Mouse (Mus musculus): ENCODE data around the gene Brox. TPM values are rescaled to one million over a fixed set of nuclear protein-coding genes. Genes with fewer than 3 reads are reported as not detected.

Brox gene
- polyA plus RNA-seq, 1 experiment = 40.5 TPM

DNA sequence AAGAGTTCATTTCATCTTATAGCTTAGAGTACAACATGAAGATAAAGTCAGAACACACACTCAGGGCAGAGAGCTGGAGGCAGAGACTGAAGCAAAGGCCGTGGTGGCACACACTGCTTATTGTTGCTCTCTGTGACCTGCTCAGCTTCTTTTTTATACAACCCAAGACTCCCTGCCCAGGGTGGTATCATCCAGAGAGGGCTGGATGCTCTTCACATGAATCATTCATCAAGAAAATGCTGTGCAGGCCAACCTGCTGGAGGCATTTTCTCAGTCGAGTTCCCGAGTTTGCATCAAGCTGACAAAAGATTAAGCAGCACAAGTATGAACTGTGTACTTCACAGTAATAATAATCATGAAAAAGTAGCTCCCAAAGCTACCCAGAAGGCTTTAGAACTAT, 8.7 kb downstream of the Brox start:
- Histone ChIP-seq H3K9me3 (replicated peaks; ENCODE audit: control insufficient read depth, insufficient read depth, low read length, poor library complexity, severe bottlenecking) (no peaks in the 10 kb centered on the region), H3K9ac (ENCODE audit: low read depth, poor library complexity, severe bottlenecking) (no peak overlapping the region), H3K27me3 (ENCODE audit: control insufficient read depth, insufficient read depth, low read length, poor library complexity, severe bottlenecking) (no peaks in the 10 kb centered on the region), H3K4me3 (ENCODE audit: low read depth, low read length) (no peak overlapping the region), H3K27ac (ENCODE audit: insufficient read depth, low read length) (no peak overlapping the region), H3K36me3 (ENCODE audit: control insufficient read depth, insufficient read depth, low read length, poor library complexity, severe bottlenecking) (peaks cover 44% of the 10 kb centered on the region), H3K4me1 (ENCODE audit: control insufficient read depth, insufficient read depth, low read length) (no peaks in the 10 kb centered on the region)
- TF ChIP-seq POLR2A (IDR thresholded peaks at IDR 0.05; ENCODE audit: insufficient read depth, low read length) (no peak), EP300 (IDR thresholded peaks at IDR 0.05; ENCODE audit: insufficient read depth, low read depth, low read length) (no peak), CTCF (IDR thresholded peaks at IDR 0.05; ENCODE audit: low read depth, low read length) (no peak)

DNA sequence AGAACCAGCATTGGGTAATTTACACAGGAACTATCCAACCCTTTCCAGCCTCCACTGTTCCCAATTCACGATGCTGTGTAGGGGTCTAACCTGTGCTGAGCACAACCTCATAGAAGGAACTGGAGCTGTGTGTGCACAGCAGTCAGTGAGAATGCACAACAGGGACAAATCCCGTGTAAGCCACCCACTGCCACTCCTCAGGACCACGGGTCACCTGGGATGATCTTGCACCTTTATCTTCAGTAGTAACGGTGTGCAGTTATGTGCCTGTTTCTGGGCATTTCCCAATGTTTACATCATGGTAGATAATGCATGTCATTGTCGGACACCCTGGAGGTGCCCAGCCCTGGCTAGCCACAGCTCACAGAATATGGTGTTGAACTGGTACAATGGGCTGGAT, 21.3 kb downstream of the Brox start:
- H3K4me1 ChIP-seq (ENCODE audit: control insufficient read depth, insufficient read depth, low read length) = no peaks in the 10 kb centered on the region
- no peak for TF ChIP-seq POLR2A (IDR thresholded peaks at IDR 0.05; ENCODE audit: insufficient read depth, low read length)
- no peak for TF ChIP-seq EP300 (IDR thresholded peaks at IDR 0.05; ENCODE audit: insufficient read depth, low read depth, low read length)

DNA sequence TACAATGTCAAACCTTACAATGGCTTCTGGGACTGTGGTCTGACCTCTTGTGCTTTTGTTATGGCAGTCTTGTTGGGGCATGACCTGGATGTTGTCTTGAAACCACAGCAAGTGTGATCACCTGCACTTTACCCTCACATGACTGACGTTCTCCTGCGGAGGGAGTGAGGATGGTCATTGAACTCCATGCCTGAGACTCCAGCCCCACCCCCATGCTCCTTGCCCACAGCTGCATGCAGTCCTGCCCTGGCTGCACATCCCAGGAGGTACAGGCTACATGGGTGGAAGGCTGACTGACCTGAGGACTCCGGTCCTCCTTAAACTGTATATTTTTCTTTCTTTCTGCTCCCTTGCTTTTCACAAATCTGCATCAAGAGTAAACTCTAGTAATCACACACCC, 22.7 kb downstream of the Brox start:
- Histone ChIP-seq H3K36me3 (ENCODE audit: control insufficient read depth, insufficient read depth, low read length, poor library complexity, severe bottlenecking) (peaks cover 4% of the 10 kb centered on the region), H3K4me1 (ENCODE audit: control insufficient read depth, insufficient read depth, low read length) (no peaks in the 10 kb centered on the region), H3K9ac (ENCODE audit: low read depth, poor library complexity, severe bottlenecking) (no peak overlapping the region), H3K27me3 (ENCODE audit: control insufficient read depth, insufficient read depth, low read length, poor library complexity, severe bottlenecking) (no peaks in the 10 kb centered on the region), H3K27ac (ENCODE audit: insufficient read depth, low read length) (no peak overlapping the region), H3K9me3 (replicated peaks; ENCODE audit: control insufficient read depth, insufficient read depth, low read length, poor library complexity, severe bottlenecking) (no peaks in the 10 kb centered on the region), H3K4me3 (ENCODE audit: low read depth, low read length) (no peak overlapping the region)
- no peak for TF ChIP-seq EP300 (IDR thresholded peaks at IDR 0.05; ENCODE audit: insufficient read depth, low read depth, low read length)
- no peak for TF ChIP-seq POLR2A (IDR thresholded peaks at IDR 0.05; ENCODE audit: insufficient read depth, low read length)
- no peak for TF ChIP-seq CTCF (IDR thresholded peaks at IDR 0.05; ENCODE audit: low read depth, low read length)

More for the DNA sequence above, 21.3 kb downstream of the Brox start:
- Histone ChIP-seq H3K9ac (ENCODE audit: low read depth, poor library complexity, severe bottlenecking) (no peak overlapping the region), H3K27me3 (ENCODE audit: control insufficient read depth, insufficient read depth, low read length, poor library complexity, severe bottlenecking) (no peaks in the 10 kb centered on the region), H3K4me3 (ENCODE audit: low read depth, low read length) (no peak overlapping the region), H3K27ac (ENCODE audit: insufficient read depth, low read length) (no peak overlapping the region), H3K36me3 (ENCODE audit: control insufficient read depth, insufficient read depth, low read length, poor library complexity, severe bottlenecking) (peaks cover 9% of the 10 kb centered on the region), H3K9me3 (replicated peaks; ENCODE audit: control insufficient read depth, insufficient read depth, low read length, poor library complexity, severe bottlenecking) (no peaks in the 10 kb centered on the region)

DNA sequence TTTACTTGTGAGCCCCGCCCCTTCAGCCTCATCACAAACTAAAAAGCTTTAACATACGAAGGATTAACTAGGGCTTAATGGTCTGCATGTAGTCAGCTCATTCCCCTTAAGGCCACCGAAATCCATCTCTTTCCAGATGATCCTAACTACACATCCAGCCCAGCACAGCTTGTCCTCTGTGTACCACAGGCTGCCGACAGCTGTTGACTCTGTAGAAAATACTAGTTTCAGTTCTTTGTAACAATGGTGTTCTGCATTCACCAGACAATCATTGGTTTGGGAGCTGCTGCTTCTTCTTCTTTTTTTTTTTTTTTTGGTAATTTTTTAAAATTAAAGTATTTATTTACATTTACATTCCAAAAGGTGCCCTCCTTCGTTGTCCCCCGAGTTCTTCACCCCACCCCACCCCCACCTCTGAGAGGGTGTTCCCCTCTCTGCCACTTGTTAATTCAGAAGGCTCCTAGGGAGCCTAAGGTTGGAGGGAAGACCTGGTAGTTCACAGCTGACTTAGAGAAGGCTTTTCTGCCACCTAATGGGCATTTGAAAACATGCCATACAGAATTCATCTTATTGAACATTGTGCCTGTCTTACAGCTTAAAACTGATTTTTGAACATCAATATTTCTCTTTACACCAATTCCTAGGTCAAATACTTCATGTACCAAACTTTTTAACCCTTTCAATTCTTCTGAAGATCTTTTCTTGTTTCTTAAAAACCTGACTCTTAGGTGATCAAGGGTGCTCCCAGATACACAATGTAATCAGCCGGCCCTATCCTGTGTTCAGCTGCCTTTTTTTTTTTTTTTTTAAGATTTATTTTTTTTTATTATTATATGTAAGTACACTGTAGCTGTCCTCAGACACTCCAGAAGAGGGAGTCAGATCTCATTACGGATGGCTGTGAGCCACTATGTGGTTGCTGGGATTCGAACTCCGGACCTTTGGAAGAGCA, 23.9 kb downstream of the Brox start:
- H3K27ac ChIP-seq (ENCODE audit: insufficient read depth, low read length) = no peak overlapping the region
- H3K27me3 ChIP-seq (ENCODE audit: control insufficient read depth, insufficient read depth, low read length, poor library complexity, severe bottlenecking) = no peaks in the 10 kb centered on the region
- H3K9me3 ChIP-seq (replicated peaks; ENCODE audit: control insufficient read depth, insufficient read depth, low read length, poor library complexity, severe bottlenecking) = no peaks in the 10 kb centered on the region
- no peak overlapping the region for H3K4me3 ChIP-seq (ENCODE audit: low read depth, low read length)
- no peak overlapping the region for H3K9ac ChIP-seq (ENCODE audit: low read depth, poor library complexity, severe bottlenecking)
- no peaks in the 10 kb centered on the region for H3K4me1 ChIP-seq (ENCODE audit: control insufficient read depth, insufficient read depth, low read length)
- H3K36me3 ChIP-seq (ENCODE audit: control insufficient read depth, insufficient read depth, low read length, poor library complexity, severe bottlenecking) = no peaks in the 10 kb centered on the region; the same call in 1 of the 2 replicates
- TF ChIP-seq EP300 (IDR thresholded peaks at IDR 0.05; ENCODE audit: insufficient read depth, low read depth, low read length) = no peak
- TF ChIP-seq POLR2A (IDR thresholded peaks at IDR 0.05; ENCODE audit: insufficient read depth, low read length) = no peak
- no peak for TF ChIP-seq CTCF (IDR thresholded peaks at IDR 0.05; ENCODE audit: low read depth, low read length)

DNA sequence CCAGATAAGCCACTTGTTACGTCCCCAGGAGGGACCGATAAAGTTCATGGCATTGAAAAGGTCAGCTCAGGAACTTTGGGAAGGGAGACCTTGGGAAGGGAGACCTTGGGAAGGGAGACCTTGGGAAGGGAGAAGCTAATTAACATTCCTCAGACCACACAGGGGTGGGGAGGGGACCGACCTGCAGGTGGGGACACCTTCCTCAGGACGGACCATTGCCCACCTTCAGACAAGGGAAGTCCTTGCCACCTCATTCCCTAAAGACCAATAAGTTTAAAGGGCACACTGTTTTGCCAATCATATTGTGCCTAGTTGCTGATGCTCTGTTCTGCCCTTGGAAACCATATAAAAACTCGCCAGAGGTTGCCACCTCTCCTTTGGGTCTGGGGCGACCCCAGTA, 29.4 kb downstream of the Brox start:
- Histone ChIP-seq H3K9ac (ENCODE audit: low read depth, poor library complexity, severe bottlenecking) (no peak overlapping the region), H3K4me1 (ENCODE audit: control insufficient read depth, insufficient read depth, low read length) (no peaks in the 10 kb centered on the region), H3K9me3 (replicated peaks; ENCODE audit: control insufficient read depth, insufficient read depth, low read length, poor library complexity, severe bottlenecking) (no peaks in the 10 kb centered on the region), H3K27ac (ENCODE audit: insufficient read depth, low read length) (no peak overlapping the region), H3K36me3 (ENCODE audit: control insufficient read depth, insufficient read depth, low read length, poor library complexity, severe bottlenecking) (no peaks in the 10 kb centered on the region), H3K4me3 (ENCODE audit: low read depth, low read length) (no peak overlapping the region), H3K27me3 (ENCODE audit: control insufficient read depth, insufficient read depth, low read length, poor library complexity, severe bottlenecking) (no peaks in the 10 kb centered on the region)
- no peak for TF ChIP-seq CTCF (IDR thresholded peaks at IDR 0.05; ENCODE audit: low read depth, low read length)
- no peak for TF ChIP-seq EP300 (IDR thresholded peaks at IDR 0.05; ENCODE audit: insufficient read depth, low read depth, low read length)
- no peak for TF ChIP-seq POLR2A (IDR thresholded peaks at IDR 0.05; ENCODE audit: insufficient read depth, low read length)

DNA sequence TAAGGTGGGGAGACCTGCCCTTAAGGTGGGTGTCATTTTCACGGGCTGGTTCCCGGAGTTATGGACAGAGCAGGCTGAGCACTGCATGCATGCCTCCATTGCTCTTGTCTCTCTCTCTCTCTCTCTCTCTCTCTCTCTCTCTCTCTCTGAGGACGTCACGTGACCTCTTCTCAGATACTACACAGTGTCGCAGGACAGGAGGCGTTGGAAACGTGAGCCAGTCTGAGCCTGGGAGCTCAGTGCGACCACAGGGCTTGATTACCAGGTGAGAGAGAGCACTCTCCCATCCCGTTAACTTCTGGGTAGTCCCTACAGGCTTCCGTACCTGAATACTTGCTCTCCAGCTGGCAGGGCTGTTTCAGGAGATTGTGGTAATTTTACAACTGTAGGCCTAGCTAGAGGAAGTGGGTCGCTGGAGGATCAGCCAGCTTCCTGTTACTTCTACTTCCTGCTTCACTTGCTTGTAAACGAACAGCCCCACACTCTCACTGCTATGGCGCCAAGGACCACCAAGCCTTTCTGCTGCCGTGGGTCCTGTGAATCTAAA, 31.1 kb downstream of the Brox start:
- no peaks in the 10 kb centered on the region for H3K27me3 ChIP-seq (ENCODE audit: control insufficient read depth, insufficient read depth, low read length, poor library complexity, severe bottlenecking)
- H3K27ac ChIP-seq (ENCODE audit: insufficient read depth, low read length) = no peak overlapping the region

More for the DNA sequence above, 31.1 kb downstream of the Brox start:
- no peak overlapping the region for H3K4me3 ChIP-seq (ENCODE audit: low read depth, low read length)
- no peaks in the 10 kb centered on the region for H3K36me3 ChIP-seq (ENCODE audit: control insufficient read depth, insufficient read depth, low read length, poor library complexity, severe bottlenecking)
- H3K4me1 ChIP-seq (ENCODE audit: control insufficient read depth, insufficient read depth, low read length) = no peaks in the 10 kb centered on the region
- TF ChIP-seq CTCF (IDR thresholded peaks at IDR 0.05; ENCODE audit: low read depth, low read length) (no peak), POLR2A (IDR thresholded peaks at IDR 0.05; ENCODE audit: insufficient read depth, low read length) (no peak), EP300 (IDR thresholded peaks at IDR 0.05; ENCODE audit: insufficient read depth, low read depth, low read length) (no peak)
- H3K9ac ChIP-seq (ENCODE audit: low read depth, poor library complexity, severe bottlenecking) = no peak overlapping the region
- H3K9me3 ChIP-seq (replicated peaks; ENCODE audit: control insufficient read depth, insufficient read depth, low read length, poor library complexity, severe bottlenecking) = no peaks in the 10 kb centered on the region

All from ES-Bruce4 (cell line).